9 mouse cellular contexts compared by ENCODE assay signal in the genomic region with DNA sequence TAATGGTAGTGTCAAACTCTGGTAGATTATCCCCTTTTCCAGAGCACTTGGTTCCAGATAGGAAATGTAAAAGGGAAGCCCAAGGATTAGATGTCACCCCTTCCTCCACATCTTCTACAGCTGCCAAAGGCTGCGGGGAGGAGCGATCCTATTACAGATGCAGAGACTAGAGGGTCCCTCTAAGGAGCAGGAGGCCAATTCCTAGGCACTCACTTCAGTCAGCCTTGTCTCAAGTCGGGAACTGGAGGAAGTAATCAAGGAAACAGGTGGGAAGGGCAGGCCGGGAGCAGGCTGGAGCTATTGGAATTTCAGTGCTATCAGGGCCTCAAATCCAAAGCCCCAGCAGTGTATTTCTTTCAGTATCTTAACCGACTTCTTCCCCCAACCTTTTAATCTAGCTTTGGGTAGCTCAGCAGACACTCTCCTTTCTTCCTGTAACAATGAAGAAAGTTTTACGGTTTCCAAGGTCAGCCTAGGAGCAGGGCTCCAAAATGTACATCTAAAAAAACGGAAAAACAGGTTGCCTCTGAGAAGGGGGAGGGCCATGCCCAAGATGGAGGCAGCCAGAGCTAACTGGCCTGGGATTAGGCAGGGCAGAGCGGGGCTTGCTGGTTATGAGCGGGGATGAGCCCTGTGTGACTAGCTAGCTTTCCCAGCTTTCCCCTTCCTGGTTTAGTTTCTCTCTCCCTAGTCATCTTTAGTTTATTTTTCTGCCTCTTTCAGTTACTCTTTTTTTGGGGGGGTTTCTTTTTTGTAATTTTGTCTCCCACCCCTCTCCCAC. TPM values are rescaled to one million over a fixed set of nuclear protein-coding genes. Genes with fewer than 3 reads are reported as not detected.
DNase-seq lines count a peak whose midpoint lies in the region; ATAC-seq and TF ChIP-seq lines count a peak whose summit lies in the region.
"Had no signal": no experiment of that assay in that cellular context is flagged by ENCODE, and none has a peak within 500 bp of the region (broad histone marks: within the 10 kb centered on the region; RNA-seq: fewer than 3 reads in every experiment).

No protein-coding gene starts in this region.

- no peaks in the 10 kb centered on the region for H3K9me3 ChIP-seq in hindbrain, embryonic 12.5 days (replicated peaks)
- no peaks in the 10 kb centered on the region for H3K9me3 ChIP-seq in midbrain, embryonic 16.5 days (replicated peaks; ENCODE audit: control insufficient read depth, low read length, poor library complexity, severe bottlenecking)

- peak overlapping the region; percentile 88 for H3K4me2 ChIP-seq in hindbrain, embryonic 12.5 days (replicated peaks)
- peak overlapping the region; percentile 93 for H3K4me2 ChIP-seq in midbrain, embryonic 16.5 days (ENCODE audit: low read length)

- H3K4me1 ChIP-seq in kidney, adult 2 months (ENCODE audit: control insufficient read depth, insufficient read depth, low read length): peaks cover 34% of the 10 kb centered on the region
- peaks cover 76% of the 10 kb centered on the region for H3K4me1 ChIP-seq in hindbrain, embryonic 12.5 days
- peaks cover 68% of the 10 kb centered on the region for H3K4me1 ChIP-seq in midbrain, embryonic 16.5 days (ENCODE audit: control insufficient read depth, insufficient read depth, low read length)

- no peaks in the 10 kb centered on the region for H3K27me3 ChIP-seq in kidney, adult 2 months (replicated peaks; ENCODE audit: control insufficient read depth, insufficient read depth, low read length)
- H3K27me3 ChIP-seq in hindbrain, embryonic 12.5 days: no peaks in the 10 kb centered on the region
- no peaks in the 10 kb centered on the region for H3K27me3 ChIP-seq in midbrain, embryonic 16.5 days (ENCODE audit: control insufficient read depth, insufficient read depth, low read depth, low read length)

- no peak for TF ChIP-seq CTCF in kidney, adult 2 months (conservative IDR thresholded peaks at IDR 0.05; ENCODE audit: insufficient read depth, insufficient read length, low read depth, low read length)

- no peak for TF ChIP-seq POLR2A in kidney, adult 2 months (IDR thresholded peaks at IDR 0.05; ENCODE audit: low read depth, low read length)

- H3K36me3 ChIP-seq in kidney, adult 2 months (ENCODE audit: control insufficient read depth, insufficient read depth, low read length): no peaks in the 10 kb centered on the region; the same call in 1 of the 2 replicates
- peaks cover 16% of the 10 kb centered on the region for H3K36me3 ChIP-seq in hindbrain, embryonic 12.5 days
- H3K36me3 ChIP-seq in midbrain, embryonic 16.5 days (ENCODE audit: control insufficient read depth, insufficient read depth, low read length): peaks cover 8% of the 10 kb centered on the region

- no peak for ATAC-seq in hindbrain, embryonic 12.5 days (ENCODE audit: low FRiP score)
- ATAC-seq in midbrain, embryonic 16.5 days: no peak

- DNase-seq in kidney, adult 2 months: no peak
- DNase-seq in kidney, adult 11 months: no peak
- DNase-seq in embryo, embryonic 10.5 days (ENCODE audit: low spot score): peak; percentile 41
- no peak for DNase-seq in thymus, postnatal 0 days (ENCODE audit: low spot score)
- no peak for DNase-seq in left cerebral cortex, adult 11 months (ENCODE audit: low spot score)
- DNase-seq in left cerebral cortex, adult 18-20 months (ENCODE audit: low spot score in 2 of 2): no peak

- peak overlapping the region; percentile 96 for H3K9ac ChIP-seq in hindbrain, embryonic 12.5 days
- H3K9ac ChIP-seq in midbrain, embryonic 16.5 days (ENCODE audit: low read depth, low read length): peak overlapping the region; percentile 91

- H3K4me3 ChIP-seq in kidney, adult 2 months (ENCODE audit: insufficient read depth, low read depth, low read length): no peak overlapping the region
- peak overlapping the region; percentile 74 for H3K4me3 ChIP-seq in hindbrain, embryonic 12.5 days
- H3K4me3 ChIP-seq in midbrain, embryonic 16.5 days (ENCODE audit: low read depth, low read length): peak overlapping the region; percentile 71

- 31% methylated on average over 9 of the region's 9 CpGs for WGBS in kidney, adult 2 months
- WGBS in hindbrain, embryonic 12.5 days: 17% methylated on average over 9 of the region's 9 CpGs
- 9% methylated on average over 9 of the region's 9 CpGs for WGBS in midbrain, embryonic 16.5 days

- H3K27ac ChIP-seq in kidney, adult 2 months (ENCODE audit: insufficient read depth, low read depth, low read length): peak overlapping the region; percentile 61
- peak overlapping the region; percentile 93 for H3K27ac ChIP-seq in hindbrain, embryonic 12.5 days
- peak overlapping the region; percentile 96 for H3K27ac ChIP-seq in midbrain, embryonic 16.5 days (ENCODE audit: low read length)

RNA-seq across cellular contexts. Expression of gene Pea15a, which starts 2.4 kb away (rescaled TPM):
- polyA plus RNA-seq in kidney, adult 2 months (2012; rRNA removed): 52.1 and 58.7 TPM in 2 replicates
- 322 and 363 TPM in 2 replicates for polyA plus RNA-seq in hindbrain, embryonic 12.5 days (2016; fragmentation: Nextera tagmentation; extraction: Ambion mirVana)
- polyA plus RNA-seq in midbrain, embryonic 16.5 days (2015; fragmentation: Nextera tagmentation; extraction: Ambion mirVana): 460 and 525 TPM in 2 replicates
- 31.1 and 32.8 TPM in 2 replicates for polyA plus RNA-seq in thymus, postnatal 0 days (2015; fragmentation: Nextera tagmentation; extraction: Ambion mirVana)
- total RNA-seq in left cerebral cortex, adult 18-20 months (2021): 100 to 1,000 TPM; 412 to 456 TPM

RNA-seq across cellular contexts. Expression of gene Casq1, which starts 15.4 kb away (rescaled TPM):
- 0.29 and 27.1 TPM in 2 replicates for polyA plus RNA-seq in kidney, adult 2 months (2012; rRNA removed)
- polyA plus RNA-seq in hindbrain, embryonic 12.5 days (2016; fragmentation: Nextera tagmentation; extraction: Ambion mirVana): 2.3 and 3.8 TPM in 2 replicates
- 1.8 and 2.2 TPM in 2 replicates for polyA plus RNA-seq in midbrain, embryonic 16.5 days (2015; fragmentation: Nextera tagmentation; extraction: Ambion mirVana)
- 1.4 and 2.0 TPM in 2 replicates for polyA plus RNA-seq in thymus, postnatal 0 days (2015; fragmentation: Nextera tagmentation; extraction: Ambion mirVana)
- total RNA-seq in left cerebral cortex, adult 18-20 months (2021): under 1 TPM in 1 of 2 experiments, not detected in 1; 0.63 TPM

RNA-seq across cellular contexts. Expression of gene Atp1a4, which starts 54.0 kb away (rescaled TPM):
- polyA plus RNA-seq in kidney, adult 2 months (2012; rRNA removed): 0.09 and 0.11 TPM in 2 replicates
- not detected in 2 replicates for polyA plus RNA-seq in hindbrain, embryonic 12.5 days (2016; fragmentation: Nextera tagmentation; extraction: Ambion mirVana)
- not detected in 2 replicates for polyA plus RNA-seq in midbrain, embryonic 16.5 days (2015; fragmentation: Nextera tagmentation; extraction: Ambion mirVana)
- not detected in 2 replicates for polyA plus RNA-seq in thymus, postnatal 0 days (2015; fragmentation: Nextera tagmentation; extraction: Ambion mirVana)
- total RNA-seq in left cerebral cortex, adult 18-20 months (2021): not detected
- total RNA-seq: heart, postnatal 10 days had no signal

RNA-seq across cellular contexts. Expression of gene Dcaf8, which starts 56.3 kb away (rescaled TPM):
- polyA plus RNA-seq in kidney, adult 2 months (2012; rRNA removed): 93.4 and 95.1 TPM in 2 replicates
- 136 and 137 TPM in 2 replicates for polyA plus RNA-seq in hindbrain, embryonic 12.5 days (2016; fragmentation: Nextera tagmentation; extraction: Ambion mirVana)
- polyA plus RNA-seq in midbrain, embryonic 16.5 days (2015; fragmentation: Nextera tagmentation; extraction: Ambion mirVana): 84.7 and 84.9 TPM in 2 replicates
- 93.2 and 103 TPM in 2 replicates for polyA plus RNA-seq in thymus, postnatal 0 days (2015; fragmentation: Nextera tagmentation; extraction: Ambion mirVana)
- 100 to 1,000 TPM; 117 TPM for total RNA-seq in left cerebral cortex, adult 18-20 months (2021)

RNA-seq across cellular contexts. Expression of gene Igsf8, which starts 57.2 kb away (rescaled TPM):
- 54.3 and 57.7 TPM in 2 replicates for polyA plus RNA-seq in kidney, adult 2 months (2012; rRNA removed)
- 147 and 159 TPM in 2 replicates for polyA plus RNA-seq in hindbrain, embryonic 12.5 days (2016; fragmentation: Nextera tagmentation; extraction: Ambion mirVana)
- polyA plus RNA-seq in midbrain, embryonic 16.5 days (2015; fragmentation: Nextera tagmentation; extraction: Ambion mirVana): 63.9 and 64.0 TPM in 2 replicates
- 24.2 and 28.4 TPM in 2 replicates for polyA plus RNA-seq in thymus, postnatal 0 days (2015; fragmentation: Nextera tagmentation; extraction: Ambion mirVana)
- total RNA-seq in left cerebral cortex, adult 18-20 months (2021): 100 to 1,000 TPM; 278 to 283 TPM
